Mouse (Mus musculus): ENCODE measurements around the gene Siae. TPM values are rescaled to one million over a fixed set of nuclear protein-coding genes. Genes with fewer than 3 reads are reported as not detected.

The Siae gene
- polyA plus RNA-seq, 1 experiment from 2014 or later = 8.6 TPM

- Histone ChIP-seq H3K36me3 (ENCODE audit: control insufficient read depth, insufficient read depth, low read length) (peaks cover 16% of the 10 kb centered on the region), H3K4me2 (peak within 1 kb of the TSS; percentile 73), H3K27ac (ENCODE audit: low read depth, low read length) (peak within 1 kb of the TSS; percentile 67), H3K4me3 (ENCODE audit: low read depth, low read length) (peak within 1 kb of the TSS; percentile 85), H3K9me3 (ENCODE audit: control insufficient read depth, low read length) (no peaks in the 10 kb centered on the region), H3K4me1 (replicated peaks; ENCODE audit: control insufficient read depth, insufficient read depth, low read length) (0 out of 2 replicates have a peak, but pooled peaks cover 6% of the 10 kb centered on the region), H3K27me3 (replicated peaks; ENCODE audit: control insufficient read depth, insufficient read depth, low read length) (no peaks in the 10 kb centered on the region), H3K9ac (ENCODE audit: low read depth, low read length) (peak within 1 kb of the TSS; percentile 84)
- peak; percentile 86 for ATAC-seq (replicated peaks; ENCODE audit: low FRiP score)
- peak; percentile 89 for DNase-seq (ENCODE audit: low spot score)
- WGBS = under 1% methylated on average over 36 of the region's 36 CpGs
Observed at GRCm38 (mm10) chr9:37656931-37657481, 101.5 kb downstream of the Siae start, which contains the start of gene Tbrg1. TSS of gene Tbrg1 (minus strand) at chr9:37657312.

- Histone ChIP-seq H3K4me1 (replicated peaks; ENCODE audit: control insufficient read depth, insufficient read depth, low read length) (0 out of 2 replicates have a peak, but pooled peaks cover 6% of the 10 kb centered on the region), H3K4me3 (ENCODE audit: low read depth, low read length) (no peak overlapping the region), H3K9me3 (ENCODE audit: control insufficient read depth, low read length) (no peaks in the 10 kb centered on the region), H3K27ac (ENCODE audit: low read depth, low read length) (no peak overlapping the region), H3K36me3 (ENCODE audit: control insufficient read depth, insufficient read depth, low read length) (no peaks in the 10 kb centered on the region), H3K4me2 (no peak overlapping the region), H3K9ac (ENCODE audit: low read depth, low read length) (no peak overlapping the region), H3K27me3 (replicated peaks; ENCODE audit: control insufficient read depth, insufficient read depth, low read length) (no peaks in the 10 kb centered on the region)
- 73% methylated on average over 6 of the region's 6 CpGs for WGBS
- ATAC-seq (replicated peaks; ENCODE audit: low FRiP score) (no peak), DNase-seq (ENCODE audit: low spot score) (no peak)
Observed at GRCm38 (mm10) chr9:37659413-37659812, 103.9 kb downstream of the Siae start.

- Histone ChIP-seq H3K27me3 (replicated peaks; ENCODE audit: control insufficient read depth, insufficient read depth, low read length) (no peaks in the 10 kb centered on the region), H3K4me2 (no peak overlapping the region), H3K4me3 (ENCODE audit: low read depth, low read length) (no peak overlapping the region), H3K9me3 (ENCODE audit: control insufficient read depth, low read length) (no peaks in the 10 kb centered on the region), H3K36me3 (ENCODE audit: control insufficient read depth, insufficient read depth, low read length) (no peaks in the 10 kb centered on the region), H3K27ac (ENCODE audit: low read depth, low read length) (no peak overlapping the region), H3K4me1 (replicated peaks; ENCODE audit: control insufficient read depth, insufficient read depth, low read length) (no peaks in the 10 kb centered on the region), H3K9ac (ENCODE audit: low read depth, low read length) (no peak overlapping the region)
- WGBS = 80% methylated on average over 1 of the region's 1 CpGs
- ATAC-seq (replicated peaks; ENCODE audit: low FRiP score) (no peak), DNase-seq (ENCODE audit: low spot score) (no peak)
Observed at GRCm38 (mm10) chr9:37663210-37663609, 107.7 kb downstream of the Siae start.

GRCm38 (mm10) chr9:37664604-37665003 is 109.1 kb downstream of the Siae start:
- DNase-seq (ENCODE audit: low spot score) = no peak
- 57% methylated on average over 2 of the region's 2 CpGs for WGBS
- Histone ChIP-seq H3K36me3 (ENCODE audit: control insufficient read depth, insufficient read depth, low read length) (no peaks in the 10 kb centered on the region), H3K9ac (ENCODE audit: low read depth, low read length) (no peak overlapping the region), H3K4me1 (replicated peaks; ENCODE audit: control insufficient read depth, insufficient read depth, low read length) (no peaks in the 10 kb centered on the region), H3K9me3 (ENCODE audit: control insufficient read depth, low read length) (no peaks in the 10 kb centered on the region), H3K27ac (ENCODE audit: low read depth, low read length) (no peak overlapping the region), H3K4me2 (no peak overlapping the region), H3K4me3 (ENCODE audit: low read depth, low read length) (no peak overlapping the region), H3K27me3 (replicated peaks; ENCODE audit: control insufficient read depth, insufficient read depth, low read length) (no peaks in the 10 kb centered on the region)
- ATAC-seq (replicated peaks; ENCODE audit: low FRiP score) = no peak

GRCm38 (mm10) chr9:37666045-37666444 is 110.5 kb downstream of the Siae start:
- Histone ChIP-seq H3K9me3 (ENCODE audit: control insufficient read depth, low read length) (no peaks in the 10 kb centered on the region), H3K27me3 (replicated peaks; ENCODE audit: control insufficient read depth, insufficient read depth, low read length) (no peaks in the 10 kb centered on the region), H3K4me2 (no peak overlapping the region), H3K4me1 (replicated peaks; ENCODE audit: control insufficient read depth, insufficient read depth, low read length) (no peaks in the 10 kb centered on the region), H3K36me3 (ENCODE audit: control insufficient read depth, insufficient read depth, low read length) (no peaks in the 10 kb centered on the region), H3K9ac (ENCODE audit: low read depth, low read length) (no peak overlapping the region), H3K4me3 (ENCODE audit: low read depth, low read length) (no peak overlapping the region), H3K27ac (ENCODE audit: low read depth, low read length) (no peak overlapping the region)
- no peak for DNase-seq (ENCODE audit: low spot score)
- WGBS = 63% methylated on average over 7 of the region's 7 CpGs
- ATAC-seq (replicated peaks; ENCODE audit: low FRiP score) = no peak; the same call in 1 of the 2 replicates

GRCm38 (mm10) chr9:37669115-37669514 is 113.6 kb downstream of the Siae start, which contains the start of gene Panx3:
TSS of gene Panx3 (minus strand) at chr9:37669235.
- Histone ChIP-seq H3K4me2 (no peak within 1 kb of the TSS), H3K9ac (ENCODE audit: low read depth, low read length) (no peak within 1 kb of the TSS), H3K36me3 (ENCODE audit: control insufficient read depth, insufficient read depth, low read length) (no peaks in the 10 kb centered on the region), H3K4me3 (ENCODE audit: low read depth, low read length) (no peak within 1 kb of the TSS), H3K27me3 (replicated peaks; ENCODE audit: control insufficient read depth, insufficient read depth, low read length) (no peaks in the 10 kb centered on the region), H3K4me1 (replicated peaks; ENCODE audit: control insufficient read depth, insufficient read depth, low read length) (no peaks in the 10 kb centered on the region), H3K27ac (ENCODE audit: low read depth, low read length) (no peak within 1 kb of the TSS), H3K9me3 (ENCODE audit: control insufficient read depth, low read length) (no peaks in the 10 kb centered on the region)
- WGBS = 66% methylated on average over 6 of the region's 6 CpGs
- no peak for ATAC-seq (replicated peaks; ENCODE audit: low FRiP score)
- no peak for DNase-seq (ENCODE audit: low spot score)

GRCm38 (mm10) chr9:37669678-37670077 is 114.2 kb downstream of the Siae start:
- Histone ChIP-seq H3K9ac (ENCODE audit: low read depth, low read length) (no peak overlapping the region), H3K4me3 (ENCODE audit: low read depth, low read length) (no peak overlapping the region), H3K4me2 (no peak overlapping the region), H3K27me3 (replicated peaks; ENCODE audit: control insufficient read depth, insufficient read depth, low read length) (no peaks in the 10 kb centered on the region), H3K4me1 (replicated peaks; ENCODE audit: control insufficient read depth, insufficient read depth, low read length) (no peaks in the 10 kb centered on the region), H3K36me3 (ENCODE audit: control insufficient read depth, insufficient read depth, low read length) (no peaks in the 10 kb centered on the region), H3K9me3 (ENCODE audit: control insufficient read depth, low read length) (no peaks in the 10 kb centered on the region), H3K27ac (ENCODE audit: low read depth, low read length) (no peak overlapping the region)
- 72% methylated on average over 4 of the region's 4 CpGs for WGBS
- no peak for DNase-seq (ENCODE audit: low spot score)
- ATAC-seq (replicated peaks; ENCODE audit: low FRiP score) = no peak

- Histone ChIP-seq H3K4me3 (ENCODE audit: low read depth, low read length) (no peak overlapping the region), H3K9me3 (ENCODE audit: control insufficient read depth, low read length) (no peaks in the 10 kb centered on the region), H3K36me3 (ENCODE audit: control insufficient read depth, insufficient read depth, low read length) (no peaks in the 10 kb centered on the region), H3K27me3 (replicated peaks; ENCODE audit: control insufficient read depth, insufficient read depth, low read length) (no peaks in the 10 kb centered on the region), H3K27ac (ENCODE audit: low read depth, low read length) (no peak overlapping the region), H3K4me2 (no peak overlapping the region), H3K9ac (ENCODE audit: low read depth, low read length) (no peak overlapping the region), H3K4me1 (replicated peaks; ENCODE audit: control insufficient read depth, insufficient read depth, low read length) (no peaks in the 10 kb centered on the region)
- DNase-seq (ENCODE audit: low spot score) (no peak), ATAC-seq (replicated peaks; ENCODE audit: low FRiP score) (no peak)
- WGBS = 85% methylated on average over 3 of the region's 3 CpGs
Observed at GRCm38 (mm10) chr9:37670261-37670660, 114.8 kb downstream of the Siae start.

- WGBS = 85% methylated on average over 4 of the region's 4 CpGs
- Histone ChIP-seq H3K27me3 (replicated peaks; ENCODE audit: control insufficient read depth, insufficient read depth, low read length) (no peaks in the 10 kb centered on the region), H3K36me3 (ENCODE audit: control insufficient read depth, insufficient read depth, low read length) (no peaks in the 10 kb centered on the region), H3K4me3 (ENCODE audit: low read depth, low read length) (no peak overlapping the region), H3K9me3 (ENCODE audit: control insufficient read depth, low read length) (no peaks in the 10 kb centered on the region), H3K4me1 (replicated peaks; ENCODE audit: control insufficient read depth, insufficient read depth, low read length) (no peaks in the 10 kb centered on the region), H3K9ac (ENCODE audit: low read depth, low read length) (no peak overlapping the region), H3K4me2 (no peak overlapping the region), H3K27ac (ENCODE audit: low read depth, low read length) (no peak overlapping the region)
- DNase-seq (ENCODE audit: low spot score) = no peak
- ATAC-seq (replicated peaks; ENCODE audit: low FRiP score) = no peak
Observed at GRCm38 (mm10) chr9:37675287-37675686, 119.8 kb downstream of the Siae start.

Measured in liver, embryonic 11.5 days (tissue).